Mouse (Mus musculus) liver (tissue): ENCODE measurements around the gene Gps2.
A peak's percentile ranks its signal among the peaks of the same experiment; 100 is the strongest.
"Not testable (repeated sequence)": the region's sequence is repeated elsewhere in the genome, so short reads cannot be mapped to it uniquely, and the experiment has no call there.

Experiments
- DNase-seq: peaks from one replicate; pipeline ENCODE4 v3.0.0-alpha.2; 2020; ENCODE audit warnings: mixed read lengths

Gene Gps2

DNA sequence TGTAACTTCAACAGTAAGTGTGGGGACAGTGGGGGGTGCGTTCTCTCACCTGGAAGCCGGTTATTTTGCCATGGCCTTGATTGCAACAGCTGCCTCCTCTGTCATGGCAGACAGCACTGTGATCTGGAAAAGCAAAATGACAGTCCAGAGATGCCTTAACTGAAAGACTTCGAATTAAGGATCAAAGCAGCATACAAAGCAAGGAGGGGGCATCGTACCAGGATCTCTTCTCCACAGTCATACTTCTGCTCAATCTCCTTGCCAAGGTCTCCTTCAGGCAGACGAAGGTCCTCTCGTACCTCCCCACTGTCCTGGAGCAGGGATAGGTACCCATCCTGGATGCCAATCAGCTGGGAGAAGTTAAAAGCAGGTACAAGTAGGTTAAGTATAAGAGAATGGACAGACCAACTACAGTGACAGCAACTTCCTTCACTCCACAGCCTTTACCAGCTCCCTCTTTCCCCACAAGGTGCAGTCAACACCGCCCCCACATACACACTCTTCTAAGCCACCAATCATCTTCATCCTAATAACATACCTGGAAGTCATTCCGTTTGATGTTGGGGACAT is 3.8 kb downstream of the Gps2 start:
- DNase-seq: no peak

GRCm38 (mm10) chr11:69918118-69918517 is 4.4 kb downstream of the Gps2 start:
- no peak for DNase-seq

GRCm38 (mm10) chr11:69919053-69919452 is 5.4 kb downstream of the Gps2 start:
- no peak for DNase-seq

DNA sequence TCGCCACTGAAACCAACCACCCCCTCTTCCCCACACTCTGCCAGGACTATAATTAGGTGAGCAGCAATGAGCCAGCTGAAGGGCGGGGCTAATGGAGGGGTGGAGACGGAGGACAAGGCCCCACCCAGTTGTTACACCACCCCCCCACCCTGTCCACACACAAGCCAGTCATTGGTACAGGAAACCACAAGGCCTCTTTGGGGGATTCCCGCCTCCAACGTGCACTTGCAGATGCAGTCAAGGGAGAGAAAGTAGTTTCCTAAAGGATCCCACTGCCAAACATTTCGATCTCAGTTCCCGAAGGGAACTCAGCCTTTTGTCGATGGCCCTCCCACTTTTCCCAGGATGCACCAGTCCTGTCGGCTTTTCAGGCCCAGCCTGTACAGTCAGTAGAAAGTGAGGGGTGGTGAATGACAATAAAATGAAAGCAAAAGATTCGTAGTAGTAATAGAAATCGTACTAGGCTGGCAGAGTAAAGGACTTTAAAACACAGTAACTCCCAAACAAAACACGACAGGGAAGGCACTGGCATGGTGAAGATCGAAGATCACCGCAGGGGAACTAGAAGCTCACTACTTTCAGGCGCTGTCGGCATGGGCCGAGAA is 6.1 kb downstream of the Gps2 start:
- peak; percentile 96 for DNase-seq

- DNase-seq: peak; percentile 66
Measured at GRCm38 (mm10) chr11:69920266-69921031, 6.8 kb downstream of the Gps2 start.

DNA sequence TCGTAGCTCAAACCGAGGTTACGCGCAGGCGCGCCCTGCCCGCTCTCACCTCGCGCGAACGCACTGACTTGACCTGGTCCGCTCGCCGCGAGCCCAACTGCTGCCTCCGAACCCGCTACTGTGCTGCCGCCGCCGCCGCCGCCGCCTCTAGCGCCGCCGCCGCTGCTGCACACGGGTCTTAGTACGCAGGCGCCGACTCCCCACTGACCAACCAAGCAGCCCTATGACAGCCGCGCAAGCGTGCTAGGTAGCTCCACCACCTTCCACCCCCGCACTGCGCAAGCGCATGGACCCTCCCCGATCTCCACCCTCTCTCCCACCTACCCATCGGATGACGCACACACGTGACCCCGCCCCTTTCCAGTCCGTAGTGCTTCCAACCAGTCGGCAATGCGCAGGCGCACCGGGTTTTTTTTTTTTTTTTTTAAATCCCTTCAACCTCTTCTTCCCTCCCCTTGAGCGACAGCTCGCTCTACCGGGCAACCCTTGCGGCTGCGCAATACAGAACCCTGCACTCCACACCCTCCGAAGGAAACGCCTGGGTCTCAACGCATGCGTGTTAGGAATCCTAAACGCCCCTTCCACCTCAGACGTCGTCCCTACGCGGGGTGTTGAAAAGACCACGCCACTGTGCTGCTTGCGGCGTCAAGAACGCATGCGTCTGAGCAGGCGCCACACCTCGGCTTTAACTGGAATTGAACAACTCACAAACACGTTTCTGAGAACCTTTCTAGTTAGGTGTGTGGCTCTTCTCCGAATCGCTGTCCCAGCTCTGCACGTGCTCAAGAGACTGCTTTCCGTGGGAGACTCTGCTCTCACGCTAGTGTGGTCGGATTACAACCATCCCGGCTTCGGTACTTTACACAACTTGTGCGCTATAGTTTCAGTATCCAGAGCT is 7.7 kb downstream of the Gps2 start, which contains the start of gene Eif5a:
Eif5a (minus strand) TSS at position 845 of the 898 bp plus-strand sequence.
- peak; percentile 100 for DNase-seq

DNA sequence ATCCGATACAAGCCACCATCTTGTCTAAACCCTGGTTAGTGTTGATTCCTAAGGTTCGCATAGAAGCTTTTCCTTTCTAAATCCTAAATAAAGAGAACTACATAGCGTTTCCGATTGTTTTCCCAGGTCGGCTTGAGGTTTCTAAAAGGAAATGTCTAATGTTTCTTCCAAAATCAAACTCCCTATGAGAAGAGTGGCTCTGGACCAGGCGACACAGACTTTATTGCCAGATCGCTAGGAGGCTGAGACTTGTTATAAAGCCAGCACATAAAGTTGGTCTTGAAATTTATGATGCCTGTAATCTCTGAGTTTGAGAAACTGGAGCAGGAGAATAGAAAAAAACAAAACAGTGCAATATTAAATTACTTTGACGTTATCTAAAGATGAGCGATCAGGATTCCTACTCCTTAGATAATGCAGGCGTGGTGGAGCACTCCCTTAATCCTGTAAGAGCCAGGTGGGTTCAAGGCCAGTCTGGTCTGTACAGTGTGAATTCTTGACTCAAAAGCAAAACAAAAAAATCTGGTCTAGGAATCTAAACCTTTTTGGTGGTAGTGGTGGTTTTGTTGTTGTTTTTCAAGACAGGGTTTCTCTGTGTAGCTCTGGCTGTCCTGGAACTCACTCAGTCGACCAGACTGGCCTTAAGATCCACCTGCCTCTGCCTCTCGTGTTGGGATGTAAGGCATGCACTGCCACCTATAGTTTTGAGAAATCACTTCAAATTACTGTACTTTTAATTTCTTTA is 8.5 kb downstream of the Gps2 start:
- DNase-seq: no peak

DNA sequence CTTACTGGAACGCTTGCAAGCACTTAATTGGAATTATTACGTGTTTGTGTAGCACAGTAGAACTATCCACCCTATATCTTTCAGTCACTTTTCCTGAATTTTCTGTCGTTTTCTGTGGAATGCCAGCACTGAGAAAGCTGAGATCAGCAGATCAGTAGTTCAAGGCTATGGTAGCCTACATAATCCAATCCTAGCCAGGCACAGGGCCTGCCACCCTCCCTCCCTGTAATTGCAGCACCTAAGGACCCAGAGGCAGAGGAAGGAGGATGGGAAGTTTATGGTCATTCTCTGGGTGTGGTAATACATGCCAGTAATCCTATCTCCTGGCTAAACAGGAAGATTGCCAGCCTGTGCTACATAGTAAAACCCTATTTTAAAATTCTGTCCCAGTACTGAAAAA is 9.1 kb downstream of the Gps2 start:
- no peak for DNase-seq

GRCm38 (mm10) chr11:69927501-69927900 is 13.8 kb downstream of the Gps2 start:
- no peak for DNase-seq

- DNase-seq: no peak
Measured at GRCm38 (mm10) chr11:69929712-69930111, 16.0 kb downstream of the Gps2 start.

DNA sequence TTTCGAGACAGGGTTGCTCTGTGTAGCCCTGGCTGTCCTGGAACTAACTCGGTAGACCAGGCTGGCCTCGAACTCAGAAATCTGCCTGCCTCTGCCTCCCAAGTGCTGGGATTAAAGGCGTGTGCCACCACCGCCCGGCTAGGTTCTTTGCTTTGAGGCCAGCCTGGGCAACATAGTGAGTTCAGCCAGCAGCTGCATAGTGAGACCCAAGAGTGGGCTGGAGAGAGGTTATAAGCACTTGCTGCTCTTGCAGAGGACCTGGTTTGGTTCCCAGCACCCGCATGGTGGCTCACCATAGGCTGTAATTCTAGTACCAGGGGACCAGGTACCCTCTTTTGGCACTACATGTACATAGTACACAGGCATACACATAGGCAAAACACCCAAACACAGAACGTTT is 16.5 kb downstream of the Gps2 start:
- DNase-seq: not testable (repeated sequence)

DNA sequence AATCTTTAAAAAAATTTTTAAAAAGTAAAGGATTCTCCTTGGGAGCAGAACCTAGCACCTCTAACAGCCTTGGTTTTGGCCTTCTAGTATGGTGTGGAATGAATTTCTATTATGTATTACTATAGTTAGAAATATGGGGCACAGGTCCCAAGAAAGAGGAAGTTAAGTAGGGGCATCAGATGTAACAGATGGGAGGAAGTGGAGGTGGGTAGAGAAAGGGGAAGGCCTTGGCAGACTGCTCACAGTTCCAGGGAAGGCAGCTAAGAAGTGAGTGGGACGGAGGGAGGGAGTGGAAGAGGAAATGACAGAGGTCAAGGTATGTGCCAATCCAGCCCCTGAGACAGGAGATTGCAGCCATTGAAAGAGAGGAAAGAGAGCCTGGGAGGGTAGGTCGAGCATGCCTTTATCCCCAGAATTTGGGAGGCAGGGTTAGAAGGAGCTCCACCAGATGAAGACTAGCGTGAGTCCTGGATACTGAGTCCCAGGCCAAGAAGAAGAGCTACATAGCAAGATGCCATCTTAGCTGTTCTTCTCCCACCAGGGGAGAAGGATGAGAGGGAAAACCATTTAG is 17.4 kb downstream of the Gps2 start:
- no peak for DNase-seq

DNA sequence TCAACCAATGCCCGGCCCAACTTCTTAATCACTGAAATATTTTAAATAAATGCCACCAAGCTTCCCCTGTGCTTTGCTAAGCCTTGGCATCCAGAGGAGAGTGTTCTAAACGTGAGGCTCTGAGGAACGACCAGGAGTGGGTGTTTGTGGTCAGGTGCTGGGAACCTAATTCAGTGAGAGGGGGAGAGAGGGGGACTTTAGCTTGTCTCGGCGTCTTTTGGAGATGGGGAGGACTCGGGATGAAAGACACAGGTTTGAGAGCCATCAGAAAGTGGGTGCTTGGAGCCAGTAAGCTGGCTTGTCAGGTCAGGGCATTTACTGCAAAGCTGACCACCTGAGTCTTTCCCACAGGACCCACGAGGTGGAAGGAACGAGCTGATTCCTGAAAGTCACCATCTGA is 18.1 kb downstream of the Gps2 start:
- DNase-seq: no peak

DNA sequence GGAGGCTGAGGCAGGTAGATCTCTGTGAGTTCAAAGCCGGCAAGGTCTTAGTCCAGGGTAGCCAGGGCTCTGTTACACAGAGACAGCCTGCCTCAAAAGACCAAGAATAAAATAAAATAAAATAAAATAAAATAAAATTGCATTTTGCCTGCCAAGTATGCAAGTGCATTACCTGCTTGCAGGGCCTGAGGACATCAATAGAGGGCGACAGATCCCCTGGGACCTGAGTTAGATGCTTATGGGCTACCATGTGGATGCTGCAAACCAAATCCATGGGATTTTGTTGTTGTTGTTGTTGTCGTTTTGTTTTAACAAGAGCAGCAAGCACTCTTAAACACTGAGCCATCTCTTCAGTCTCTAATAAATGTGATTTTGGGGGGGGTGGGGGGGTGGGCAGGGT is 18.6 kb downstream of the Gps2 start:
- no peak for DNase-seq

- DNase-seq: no peak
Measured at GRCm38 (mm10) chr11:69933066-69933465, 19.4 kb downstream of the Gps2 start.

GRCm38 (mm10) chr11:69934169-69934568 is 20.5 kb downstream of the Gps2 start:
- peak; percentile 96 for DNase-seq

GRCm38 (mm10) chr11:69934681-69935080 is 21.0 kb downstream of the Gps2 start:
- DNase-seq: peak; percentile 9

GRCm38 (mm10) chr11:69935137-69935879 is 21.6 kb downstream of the Gps2 start, which contains the start of gene Ybx2:
TSS of gene Ybx2 (plus strand) at chr11:69935796.
- peak; percentile 92 for DNase-seq

DNA sequence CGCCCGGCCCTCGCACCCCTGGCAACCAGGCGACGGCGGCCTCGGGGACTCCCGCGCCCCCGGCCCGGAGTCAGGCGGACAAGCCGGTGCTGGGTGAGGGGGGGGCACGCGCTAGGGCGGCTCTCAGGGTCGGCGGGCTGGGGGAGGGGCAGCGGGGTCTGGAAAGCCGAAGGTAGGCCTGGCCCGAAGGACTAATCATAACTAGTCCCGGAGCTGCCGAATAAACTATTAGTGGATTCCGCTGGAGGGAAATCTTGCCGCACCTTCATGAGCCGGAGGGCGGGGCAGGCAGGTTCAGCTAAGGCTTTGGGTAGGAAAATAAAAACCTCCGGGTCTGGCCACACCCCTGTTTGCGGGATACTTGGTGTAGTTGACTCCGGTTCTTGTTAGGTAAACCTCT is 22.5 kb downstream of the Gps2 start:
- no peak for DNase-seq

DNA sequence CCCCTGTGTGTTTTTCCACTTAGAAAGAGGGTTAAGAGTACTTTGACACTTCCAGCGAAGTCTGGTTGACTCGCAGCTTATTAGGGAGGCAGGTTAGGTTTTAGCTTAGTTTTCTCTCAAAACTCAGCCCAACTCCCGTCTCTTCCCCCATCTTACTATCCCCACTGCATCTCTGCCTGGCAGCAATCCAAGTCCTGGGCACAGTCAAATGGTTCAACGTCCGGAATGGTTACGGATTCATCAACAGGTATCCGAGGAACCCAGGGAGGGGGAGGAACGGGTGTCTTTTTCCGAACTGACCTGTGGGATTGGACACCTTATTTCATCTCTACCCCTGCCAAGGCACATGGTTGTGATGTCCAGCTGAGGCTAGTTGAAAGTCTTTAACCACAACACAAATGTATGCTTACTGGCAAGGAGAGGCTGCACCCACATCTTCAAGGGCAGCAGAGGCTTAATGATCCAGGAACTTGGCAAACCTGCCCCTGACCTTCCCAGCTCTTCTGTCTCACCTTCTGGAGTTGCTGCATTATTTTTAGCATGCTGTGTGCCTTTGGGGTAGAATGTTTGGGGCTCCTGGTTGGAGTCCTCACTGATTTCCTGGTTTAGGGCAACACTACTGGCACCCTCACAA is 23.1 kb downstream of the Gps2 start:
- no peak for DNase-seq

DNA sequence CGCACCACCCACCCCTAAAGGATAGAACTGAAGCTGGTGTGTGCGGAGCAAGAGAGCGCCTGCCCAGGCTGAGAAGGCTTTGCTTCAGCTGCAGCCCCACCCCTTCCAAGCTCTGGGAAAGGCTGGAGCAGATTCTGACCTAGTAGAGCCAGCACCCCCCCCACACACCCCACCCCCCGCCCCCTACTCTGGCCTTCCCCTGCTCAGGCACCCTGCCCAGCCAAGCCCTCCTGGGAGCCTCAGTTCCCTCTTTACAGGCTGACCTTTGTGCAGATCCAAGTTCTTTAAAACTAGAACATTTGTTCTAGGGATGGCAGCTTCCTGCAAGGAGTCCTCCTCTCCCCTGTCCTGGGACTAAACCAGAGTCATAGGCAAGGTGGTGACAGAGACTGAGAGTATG is 23.7 kb downstream of the Gps2 start:
- no peak for DNase-seq
